ENCODE assay signal across 8 mouse cellular contexts in genomic region chr9:65675461-65676357, GRCm38 (mm10). TPM values are rescaled to one million over a fixed set of nuclear protein-coding genes. Genes with fewer than 3 reads are reported as not detected.
DNase-seq lines count a peak whose midpoint lies in the region; ATAC-seq and TF ChIP-seq lines count a peak whose summit lies in the region.

No protein-coding gene starts in this region.

- TF ChIP-seq CTCF in bone marrow, adult 2 months (IDR thresholded peaks at IDR 0.05; ENCODE audit: control insufficient read depth, insufficient read depth, low read length), result no peak
- no peak for TF ChIP-seq CTCF in stomach, postnatal 0 days (IDR thresholded peaks at IDR 0.05; ENCODE audit: low read depth)

- WGBS in heart, embryonic 13.5 days, result 48% methylated on average over 8 of the region's 8 CpGs
- 48% methylated on average over 8 of the region's 8 CpGs for WGBS in bone marrow, adult 2 months
- 57% methylated on average over 8 of the region's 8 CpGs for WGBS in hindbrain, embryonic 12.5 days
- WGBS in lung, embryonic 16.5 days, result 46% methylated on average over 8 of the region's 8 CpGs
- 43% methylated on average over 8 of the region's 8 CpGs for WGBS in stomach, postnatal 0 days

- ATAC-seq in heart, embryonic 13.5 days (ENCODE audit: extremely low read depth, insufficient number of reproducible peaks, low FRiP score, low TSS enrichment), result no peak
- ATAC-seq in hindbrain, embryonic 12.5 days (ENCODE audit: low FRiP score), result peak; percentile 66
- ATAC-seq in lung, embryonic 16.5 days (ENCODE audit: low read depth), result peak; percentile 6; the same call in 1 of the 2 replicates
- ATAC-seq in stomach, postnatal 0 days (ENCODE audit: low FRiP score, low TSS enrichment), result peak; percentile 18; the same call in 1 of the 2 replicates

- peaks cover 3% of the 10 kb centered on the region; the same call in 1 of the 2 replicates for H3K36me3 ChIP-seq in heart, embryonic 13.5 days
- H3K36me3 ChIP-seq in hindbrain, embryonic 12.5 days, result no peaks in the 10 kb centered on the region
- H3K36me3 ChIP-seq in lung, embryonic 16.5 days (ENCODE audit: control insufficient read depth, insufficient read depth, low read length), result no peaks in the 10 kb centered on the region
- no peaks in the 10 kb centered on the region for H3K36me3 ChIP-seq in stomach, postnatal 0 days (ENCODE audit: control insufficient read depth, insufficient read depth, low read length)

- no peak for DNase-seq in heart, adult 18-20 months
- no peak for DNase-seq in stomach, postnatal 0 days (ENCODE audit: low spot score)
- DNase-seq in thymus, adult 18-20 months, result no peak
- no peak for DNase-seq in left cerebral cortex, postnatal 4 days

- peak overlapping the region; percentile 74 for H3K4me3 ChIP-seq in heart, embryonic 13.5 days
- H3K4me3 ChIP-seq in bone marrow, adult 2 months (replicated peaks; ENCODE audit: control insufficient read depth, low read depth, low read length), result peak overlapping the region; percentile 72
- peak overlapping the region; percentile 80 for H3K4me3 ChIP-seq in hindbrain, embryonic 12.5 days
- H3K4me3 ChIP-seq in lung, embryonic 16.5 days (ENCODE audit: low read length), result peak overlapping the region; percentile 65
- H3K4me3 ChIP-seq in stomach, postnatal 0 days (ENCODE audit: low read depth, low read length), result peak overlapping the region; percentile 62

- no peak for TF ChIP-seq EP300 in stomach, postnatal 0 days (optimal IDR thresholded peaks at IDR 0.05)

- peak overlapping the region; percentile 74 for H3K27ac ChIP-seq in heart, embryonic 13.5 days (replicated peaks)
- no peak overlapping the region for H3K27ac ChIP-seq in bone marrow, adult 2 months (ENCODE audit: control insufficient read depth, insufficient read depth, low read depth, low read length, poor library complexity)
- peak overlapping the region; percentile 80 for H3K27ac ChIP-seq in hindbrain, embryonic 12.5 days
- H3K27ac ChIP-seq in lung, embryonic 16.5 days (ENCODE audit: low read length), result peak overlapping the region; percentile 81
- H3K27ac ChIP-seq in stomach, postnatal 0 days (replicated peaks), result peak overlapping the region; percentile 63

- no peaks in the 10 kb centered on the region for H3K27me3 ChIP-seq in heart, embryonic 13.5 days (replicated peaks)
- no peaks in the 10 kb centered on the region for H3K27me3 ChIP-seq in hindbrain, embryonic 12.5 days
- no peaks in the 10 kb centered on the region for H3K27me3 ChIP-seq in lung, embryonic 16.5 days (ENCODE audit: control insufficient read depth, insufficient read depth, low read depth, low read length)
- H3K27me3 ChIP-seq in stomach, postnatal 0 days (ENCODE audit: control insufficient read depth, insufficient read depth, low read length), result no peaks in the 10 kb centered on the region

- H3K4me2 ChIP-seq in heart, embryonic 13.5 days, result peak overlapping the region; percentile 96
- H3K4me2 ChIP-seq in hindbrain, embryonic 12.5 days (replicated peaks), result peak overlapping the region; percentile 93
- H3K4me2 ChIP-seq in lung, embryonic 16.5 days (ENCODE audit: low read depth, low read length), result peak overlapping the region; percentile 61
- peak overlapping the region; percentile 74 for H3K4me2 ChIP-seq in stomach, postnatal 0 days (replicated peaks; ENCODE audit: low read depth)

- H3K4me1 ChIP-seq in heart, embryonic 13.5 days, result peaks cover 70% of the 10 kb centered on the region
- H3K4me1 ChIP-seq in bone marrow, adult 2 months (ENCODE audit: control insufficient read depth, insufficient read depth, low read length), result peaks cover 3% of the 10 kb centered on the region; the same call in 1 of the 2 replicates
- H3K4me1 ChIP-seq in hindbrain, embryonic 12.5 days, result peaks cover 44% of the 10 kb centered on the region
- H3K4me1 ChIP-seq in lung, embryonic 16.5 days (replicated peaks; ENCODE audit: control insufficient read depth, insufficient read depth, low read length), result peaks cover 35% of the 10 kb centered on the region
- H3K4me1 ChIP-seq in stomach, postnatal 0 days (replicated peaks; ENCODE audit: control insufficient read depth, insufficient read depth), result peaks cover 12% of the 10 kb centered on the region; the same call in 1 of the 2 replicates

- TF ChIP-seq POLR2A in bone marrow, adult 2 months (IDR thresholded peaks at IDR 0.05; ENCODE audit: borderline replicate concordance, control insufficient read depth, low read depth, low read length), result no peak

- no peaks in the 10 kb centered on the region for H3K9me3 ChIP-seq in heart, embryonic 13.5 days
- no peaks in the 10 kb centered on the region for H3K9me3 ChIP-seq in hindbrain, embryonic 12.5 days (replicated peaks)
- H3K9me3 ChIP-seq in lung, embryonic 16.5 days (ENCODE audit: control insufficient read depth, low read length), result no peaks in the 10 kb centered on the region
- no peaks in the 10 kb centered on the region for H3K9me3 ChIP-seq in stomach, postnatal 0 days (ENCODE audit: control insufficient read depth, low read length)

- H3K9ac ChIP-seq in heart, embryonic 13.5 days, result peak overlapping the region; percentile 95
- H3K9ac ChIP-seq in hindbrain, embryonic 12.5 days, result peak overlapping the region; percentile 95
- peak overlapping the region; percentile 61 for H3K9ac ChIP-seq in lung, embryonic 16.5 days (ENCODE audit: low read length)
- peak overlapping the region; percentile 55 for H3K9ac ChIP-seq in stomach, postnatal 0 days (ENCODE audit: low read length)

- intact Hi-C loops in left cerebral cortex, postnatal 4 days (cut with DNase I), result no loop called here

RNA-seq across cellular contexts. Expression of gene Oaz2, which starts 7.9 kb away (rescaled TPM):
- 249 and 267 TPM in 2 replicates for polyA plus RNA-seq in heart, embryonic 13.5 days (2015; fragmentation: Nextera tagmentation; extraction: Ambion mirVana)
- total RNA-seq in heart, adult 18-20 months (2021), result 100 to 1,000 TPM; 201 to 238 TPM
- polyA plus RNA-seq in bone marrow, adult 2 months (2011; ENCODE audit: insufficient read depth, insufficient read length, low replicate concordance, missing spikeins), result 22.1 and 34.0 TPM in 2 replicates
- 312 and 323 TPM in 2 replicates for polyA plus RNA-seq in hindbrain, embryonic 12.5 days (2016; fragmentation: Nextera tagmentation; extraction: Ambion mirVana)
- polyA plus RNA-seq in lung, embryonic 16.5 days (2015; fragmentation: Nextera tagmentation; extraction: Ambion mirVana), result 455 and 472 TPM in 2 replicates
- 138 and 144 TPM in 2 replicates for polyA plus RNA-seq in stomach, postnatal 0 days (2015; fragmentation: Nextera tagmentation; extraction: Ambion mirVana)
- total RNA-seq in left cerebral cortex, postnatal 4 days (2021), result 100 to 1,000 TPM; 202 to 211 TPM

RNA-seq across cellular contexts. Expression of gene Rbpms2, which starts 46.3 kb away (rescaled TPM):
- polyA plus RNA-seq in heart, embryonic 13.5 days (2015; fragmentation: Nextera tagmentation; extraction: Ambion mirVana), result 106 and 109 TPM in 2 replicates
- 10 to 100 TPM; 29.7 to 30.8 TPM for total RNA-seq in heart, adult 18-20 months (2021)
- polyA plus RNA-seq in bone marrow, adult 2 months (2011; ENCODE audit: insufficient read depth, insufficient read length, low replicate concordance, missing spikeins), result 32.3 and 68.4 TPM in 2 replicates
- 13.7 and 15.0 TPM in 2 replicates for polyA plus RNA-seq in hindbrain, embryonic 12.5 days (2016; fragmentation: Nextera tagmentation; extraction: Ambion mirVana)
- 10.8 and 14.1 TPM in 2 replicates for polyA plus RNA-seq in lung, embryonic 16.5 days (2015; fragmentation: Nextera tagmentation; extraction: Ambion mirVana)
- 18.1 and 19.9 TPM in 2 replicates for polyA plus RNA-seq in stomach, postnatal 0 days (2015; fragmentation: Nextera tagmentation; extraction: Ambion mirVana)
- total RNA-seq in left cerebral cortex, postnatal 4 days (2021), result 1 to 10 TPM; 1.8 to 2.4 TPM
